Mouse (Mus musculus) central nervous system, embryonic 14 days (tissue): ENCODE results near the gene Wsb2. TPM values are rescaled to one million over a fixed set of nuclear protein-coding genes. Genes with fewer than 3 reads are reported as not detected.

Experiments
- polyA plus RNA-seq: library from polyadenylated mRNA; depleted of rRNA; stranded (reverse); fragments of >200 nt; gene quantifications from 2 replicates; pipeline ENCODE4 v1.2.3, GENCODE M21; 2012; rRNA removed

Wsb2 gene
- 185 and 195 TPM in 2 replicates for polyA plus RNA-seq

GRCm38 (mm10) chr5:117357129-117357477 lies at the start of gene Wsb2:
Gene Wsb2 (plus strand): TSS chr5:117357304.

GRCm38 (mm10) chr5:117318741-117319629 lies 38.1 kb upstream of the Wsb2 start, which contains the start of gene Vsig10:
Gene Vsig10 (plus strand): TSS chr5:117319083.

GRCm38 (mm10) chr5:117388877-117389276 lies 31.8 kb downstream of the Wsb2 start, which contains the start of gene Rfc5:
Gene Rfc5 (minus strand): TSS chr5:117389047.

GRCm38 (mm10) chr5:117413507-117414501 lies 56.7 kb downstream of the Wsb2 start, which contains the start of gene Ksr2:
Gene Ksr2 (plus strand): TSS chr5:117414000.

Other genes with a start within 250 kb of the Wsb2 start
- 92.0 and 100 TPM in 2 replicates for gene Suds3, start 241.2 kb upstream of the Wsb2 start, polyA plus RNA-seq
- gene Taok3, start 237.2 kb upstream of the Wsb2 start, polyA plus RNA-seq: 29.4 and 29.9 TPM in 2 replicates
- 790 and 809 TPM in 2 replicates for gene Pebp1, start 69.7 kb upstream of the Wsb2 start, polyA plus RNA-seq
- 2.6 and 4.3 TPM in 2 replicates for gene Vsig10, start 38.2 kb upstream of the Wsb2 start, polyA plus RNA-seq
- gene Rfc5, start 31.7 kb downstream of the Wsb2 start, polyA plus RNA-seq: 34.3 and 38.8 TPM in 2 replicates
- gene Ksr2, start 56.7 kb downstream of the Wsb2 start, polyA plus RNA-seq: 2.9 and 3.5 TPM in 2 replicates